Mouse (Mus musculus): ENCODE data around the gene Atg5. TPM values are rescaled to one million over a fixed set of nuclear protein-coding genes. Genes with fewer than 3 reads are reported as not detected.

Atg5 gene
- polyA plus RNA-seq, 1 experiment: 23.9 TPM

- no peaks in the 10 kb centered on the region for H3K4me1 ChIP-seq (ENCODE audit: control insufficient read depth, insufficient read depth, low read length)
- H3K27ac ChIP-seq (ENCODE audit: insufficient read depth, low read length): no peak overlapping the region
- no peak for TF ChIP-seq POLR2A (IDR thresholded peaks at IDR 0.05; ENCODE audit: low read depth, low read length)
- no peak for TF ChIP-seq CTCF (IDR thresholded peaks at IDR 0.05; ENCODE audit: borderline replicate concordance, insufficient read depth, low read length)
- H3K4me3 ChIP-seq (ENCODE audit: insufficient read depth, low read length): no peak overlapping the region
Observed at GRCm38 (mm10) chr10:44362435-44362834, 94.3 kb downstream of the Atg5 start.

- H3K4me1 ChIP-seq (ENCODE audit: control insufficient read depth, insufficient read depth, low read length): no peaks in the 10 kb centered on the region
- no peak for TF ChIP-seq CTCF (IDR thresholded peaks at IDR 0.05; ENCODE audit: borderline replicate concordance, insufficient read depth, low read length)
- no peak for TF ChIP-seq POLR2A (IDR thresholded peaks at IDR 0.05; ENCODE audit: low read depth, low read length)
Observed at GRCm38 (mm10) chr10:44362846-44363245, 94.7 kb downstream of the Atg5 start.

GRCm38 (mm10) chr10:44366186-44366585 is 98.0 kb downstream of the Atg5 start:
- no peaks in the 10 kb centered on the region for H3K4me1 ChIP-seq (ENCODE audit: control insufficient read depth, insufficient read depth, low read length)
- no peak overlapping the region for H3K27ac ChIP-seq (ENCODE audit: insufficient read depth, low read length)
- no peak overlapping the region for H3K4me3 ChIP-seq (ENCODE audit: insufficient read depth, low read length)
- TF ChIP-seq CTCF (IDR thresholded peaks at IDR 0.05; ENCODE audit: borderline replicate concordance, insufficient read depth, low read length) (no peak), POLR2A (IDR thresholded peaks at IDR 0.05; ENCODE audit: low read depth, low read length) (no peak)

More at GRCm38 (mm10) chr10:44362846-44363245, 94.7 kb downstream of the Atg5 start:
- Histone ChIP-seq H3K4me3 (ENCODE audit: insufficient read depth, low read length) (no peak overlapping the region), H3K27ac (ENCODE audit: insufficient read depth, low read length) (no peak overlapping the region)

- no peak for TF ChIP-seq CTCF (IDR thresholded peaks at IDR 0.05; ENCODE audit: borderline replicate concordance, insufficient read depth, low read length)
- no peak for TF ChIP-seq POLR2A (IDR thresholded peaks at IDR 0.05; ENCODE audit: low read depth, low read length)
Observed at GRCm38 (mm10) chr10:44367043-44367442, 98.9 kb downstream of the Atg5 start.

GRCm38 (mm10) chr10:44368596-44368995 is 100.4 kb downstream of the Atg5 start:
- no peaks in the 10 kb centered on the region for H3K4me1 ChIP-seq (ENCODE audit: control insufficient read depth, insufficient read depth, low read length)
- no peak overlapping the region for H3K27ac ChIP-seq (ENCODE audit: insufficient read depth, low read length)
- TF ChIP-seq CTCF (IDR thresholded peaks at IDR 0.05; ENCODE audit: borderline replicate concordance, insufficient read depth, low read length) (no peak), POLR2A (IDR thresholded peaks at IDR 0.05; ENCODE audit: low read depth, low read length) (no peak)
- no peak overlapping the region for H3K4me3 ChIP-seq (ENCODE audit: insufficient read depth, low read length)

More at GRCm38 (mm10) chr10:44367043-44367442, 98.9 kb downstream of the Atg5 start:
- Histone ChIP-seq H3K4me3 (ENCODE audit: insufficient read depth, low read length) (no peak overlapping the region), H3K27ac (ENCODE audit: insufficient read depth, low read length) (no peak overlapping the region), H3K4me1 (ENCODE audit: control insufficient read depth, insufficient read depth, low read length) (no peaks in the 10 kb centered on the region)

GRCm38 (mm10) chr10:44370666-44371065 is 102.5 kb downstream of the Atg5 start:
- no peak overlapping the region for H3K27ac ChIP-seq (ENCODE audit: insufficient read depth, low read length)
- TF ChIP-seq CTCF (IDR thresholded peaks at IDR 0.05; ENCODE audit: borderline replicate concordance, insufficient read depth, low read length) (no peak), POLR2A (IDR thresholded peaks at IDR 0.05; ENCODE audit: low read depth, low read length) (no peak)
- no peak overlapping the region for H3K4me3 ChIP-seq (ENCODE audit: insufficient read depth, low read length)

GRCm38 (mm10) chr10:44372210-44372609 is 104.1 kb downstream of the Atg5 start:
- Histone ChIP-seq H3K4me1 (ENCODE audit: control insufficient read depth, insufficient read depth, low read length) (no peaks in the 10 kb centered on the region), H3K27ac (ENCODE audit: insufficient read depth, low read length) (no peak overlapping the region), H3K4me3 (ENCODE audit: insufficient read depth, low read length) (no peak overlapping the region)
- TF ChIP-seq POLR2A (IDR thresholded peaks at IDR 0.05; ENCODE audit: low read depth, low read length) (no peak), CTCF (IDR thresholded peaks at IDR 0.05; ENCODE audit: borderline replicate concordance, insufficient read depth, low read length) (no peak)

More at GRCm38 (mm10) chr10:44370666-44371065, 102.5 kb downstream of the Atg5 start:
- no peaks in the 10 kb centered on the region for H3K4me1 ChIP-seq (ENCODE audit: control insufficient read depth, insufficient read depth, low read length)

GRCm38 (mm10) chr10:44374678-44375077 is 106.5 kb downstream of the Atg5 start:
- TF ChIP-seq POLR2A (IDR thresholded peaks at IDR 0.05; ENCODE audit: low read depth, low read length): no peak
- no peak for TF ChIP-seq CTCF (IDR thresholded peaks at IDR 0.05; ENCODE audit: borderline replicate concordance, insufficient read depth, low read length)
- Histone ChIP-seq H3K27ac (ENCODE audit: insufficient read depth, low read length) (no peak overlapping the region), H3K4me3 (ENCODE audit: insufficient read depth, low read length) (no peak overlapping the region), H3K4me1 (ENCODE audit: control insufficient read depth, insufficient read depth, low read length) (no peaks in the 10 kb centered on the region)

- H3K27ac ChIP-seq (ENCODE audit: insufficient read depth, low read length): no peak overlapping the region
- H3K4me1 ChIP-seq (ENCODE audit: control insufficient read depth, insufficient read depth, low read length): no peaks in the 10 kb centered on the region
- no peak for TF ChIP-seq CTCF (IDR thresholded peaks at IDR 0.05; ENCODE audit: borderline replicate concordance, insufficient read depth, low read length)
- TF ChIP-seq POLR2A (IDR thresholded peaks at IDR 0.05; ENCODE audit: low read depth, low read length): no peak
- H3K4me3 ChIP-seq (ENCODE audit: insufficient read depth, low read length): no peak overlapping the region
Observed at GRCm38 (mm10) chr10:44375501-44375900, 107.3 kb downstream of the Atg5 start.

- Histone ChIP-seq H3K4me1 (ENCODE audit: control insufficient read depth, insufficient read depth, low read length) (no peaks in the 10 kb centered on the region), H3K4me3 (ENCODE audit: insufficient read depth, low read length) (no peak overlapping the region), H3K27ac (ENCODE audit: insufficient read depth, low read length) (no peak overlapping the region)
- no peak for TF ChIP-seq CTCF (IDR thresholded peaks at IDR 0.05; ENCODE audit: borderline replicate concordance, insufficient read depth, low read length)
- no peak for TF ChIP-seq POLR2A (IDR thresholded peaks at IDR 0.05; ENCODE audit: low read depth, low read length)
Observed at GRCm38 (mm10) chr10:44377821-44378220, 109.7 kb downstream of the Atg5 start.

- H3K27ac ChIP-seq (ENCODE audit: insufficient read depth, low read length): no peak overlapping the region
- TF ChIP-seq CTCF (IDR thresholded peaks at IDR 0.05; ENCODE audit: borderline replicate concordance, insufficient read depth, low read length) (no peak), POLR2A (IDR thresholded peaks at IDR 0.05; ENCODE audit: low read depth, low read length) (no peak)
- no peaks in the 10 kb centered on the region for H3K4me1 ChIP-seq (ENCODE audit: control insufficient read depth, insufficient read depth, low read length)
- no peak overlapping the region for H3K4me3 ChIP-seq (ENCODE audit: insufficient read depth, low read length)
Observed at GRCm38 (mm10) chr10:44378403-44378802, 110.2 kb downstream of the Atg5 start.

Data from embryonic fibroblast, embryonic 13.5 days (primary cell).